Mouse (Mus musculus) G1E (cell line): ENCODE data around the gene Usp13. TPM values are rescaled to one million over a fixed set of nuclear protein-coding genes. Genes with fewer than 3 reads are reported as not detected.

Experiments used
- ATAC-seq: 2 replicates; pipeline ENCODE4 v1.8.0; 2016; ENCODE audit warnings: mild to moderate bottlenecking; ENCODE audit not compliant: insufficient number of reproducible peaks, poor library complexity, low FRiP score, severe bottlenecking; ENCODE audit errors: extremely low read depth
- DNase-seq: peaks from one replicate; pipeline ENCODE4 v3.0.0; 2012; ENCODE audit warnings: low spot score
- H3K27me3 ChIP-seq: 2 replicates; pipeline ENCODE4 v1.6.1; 2012; ENCODE audit warnings: mild to moderate bottlenecking, low read length, inconsistent platforms; ENCODE audit not compliant: insufficient read depth
- H3K36me3 ChIP-seq: replicated peaks from 2 replicates; pipeline ENCODE3; 2012; ENCODE audit warnings: mild to moderate bottlenecking, inconsistent platforms
- H3K4me1 ChIP-seq: 2 replicates; pipeline ENCODE4 v1.6.1; 2012; ENCODE audit warnings: low read depth, low read length, inconsistent platforms, mixed read lengths; ENCODE audit not compliant: insufficient read depth
- H3K4me3 ChIP-seq: 2 replicates; pipeline ENCODE4 v1.5.1; 2012; ENCODE audit warnings: low read depth, mild to moderate bottlenecking, inconsistent platforms, low read length, moderate library complexity, mixed read lengths
- H3K9me3 ChIP-seq: replicated peaks from 2 replicates; pipeline ENCODE4 v1.6.1; 2012; ENCODE audit warnings: inconsistent platforms
- CTCF ChIP-seq: IDR thresholded peaks from 2 replicates; pipeline ENCODE4 v1.5.1; 2012; ENCODE audit warnings: low read depth, low read length, inconsistent platforms, mixed read lengths
- GATA1 ChIP-seq: IDR thresholded peaks from 2 replicates; pipeline ENCODE4 v1.6.1; 2012; ENCODE audit warnings: borderline replicate concordance, low read length, inconsistent platforms, mixed read lengths
- GATA2 ChIP-seq: IDR thresholded peaks from 2 replicates; pipeline ENCODE4 v1.6.1; 2012; ENCODE audit warnings: low read depth, low read length, inconsistent platforms, borderline replicate concordance
- POLR2AphosphoS5 ChIP-seq: IDR thresholded peaks from 2 replicates; pipeline ENCODE4 v1.6.1; 2012; ENCODE audit warnings: low read depth, low read length, inconsistent platforms; ENCODE audit not compliant: insufficient replicate concordance
- TAL1 ChIP-seq: conservative IDR thresholded peaks from 2 replicates; pipeline ENCODE4 v1.6.1; 2012; ENCODE audit warnings: low read depth, low read length, inconsistent platforms, mixed read lengths
- polyA plus RNA-seq: library from polyadenylated mRNA; stranded (reverse); fragments of >175 nt; gene quantifications from 2 replicates; pipeline ENCODE4 v1.2.3, GENCODE M21; 2012
- total RNA-seq, 2 experiments: library from RNA; stranded (forward) in 1 of 2; stranded (reverse) in 1 of 2; fragments of 200-1000 nt in 1 of 2; fragments of >200 nt in 1 of 2; fragmentation: Nextera tagmentation in 1 of 2; gene quantifications; 2 replicates each; pipeline ENCODE4 v1.2.3; 2014 to 2017

Gene Usp13
- total RNA-seq (2014; fragmentation: Nextera tagmentation) (not detected in 2 replicates), total RNA-seq (2017) (0.05 and 0.12 TPM in 2 replicates), polyA plus RNA-seq (0.01 TPM in 1 of 2 replicates, not detected in the other)

- no peak within 1 kb of the TSS for H3K4me3 ChIP-seq
- ATAC-seq = no peak
- no peak for TF ChIP-seq TAL1
- H3K27me3 ChIP-seq = peaks cover 7% of the 10 kb centered on the region; the same call in 1 of the 2 replicates
- DNase-seq = no peak
- 0 out of 2 replicates have a peak, but pooled peaks cover 2% of the 10 kb centered on the region for H3K9me3 ChIP-seq
- H3K36me3 ChIP-seq = no peaks in the 10 kb centered on the region
- no peaks in the 10 kb centered on the region for H3K4me1 ChIP-seq
Observed at GRCm38 (mm10) chr3:32817357-32818326, at the start of gene Usp13. Usp13 (plus strand) TSS chr3:32817546.

- no peak for TF ChIP-seq GATA2
- no peak for TF ChIP-seq TAL1
- TF ChIP-seq GATA1 = no peak
- no peak for TF ChIP-seq POLR2AphosphoS5
- TF ChIP-seq CTCF = no peak
- DNase-seq (no peak), ATAC-seq (no peak)
- Histone ChIP-seq H3K36me3 (no peaks in the 10 kb centered on the region), H3K4me3 (no peak overlapping the region), H3K9me3 (no peaks in the 10 kb centered on the region), H3K4me1 (no peaks in the 10 kb centered on the region), H3K27me3 (peaks cover 3% of the 10 kb centered on the region; the same call in 1 of the 2 replicates)
Observed at GRCm38 (mm10) chr3:32770781-32771180, 46.6 kb upstream of the Usp13 start.

DNA sequence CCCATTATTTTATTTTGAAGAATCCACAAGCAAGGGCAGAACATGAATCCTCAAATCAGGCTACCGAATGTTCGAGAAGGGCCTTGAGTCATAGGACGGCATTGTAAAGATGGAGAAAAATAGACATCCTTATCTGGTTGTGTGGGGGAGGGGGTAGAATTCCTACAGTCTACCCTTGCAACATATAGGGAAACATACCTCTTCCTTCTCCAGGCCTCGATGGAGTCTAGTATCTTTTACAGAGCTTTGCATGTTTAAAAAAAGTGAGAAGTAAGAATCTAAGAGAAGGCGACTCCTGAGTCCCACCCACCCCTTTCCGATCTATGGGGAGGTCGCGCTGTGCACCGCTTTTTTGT, 367 bp upstream of the Usp13 start:
- Histone ChIP-seq H3K4me3 (no peak overlapping the region), H3K27me3 (peaks cover 7% of the 10 kb centered on the region; the same call in 1 of the 2 replicates), H3K9me3 (0 out of 2 replicates have a peak, but pooled peaks cover 2% of the 10 kb centered on the region), H3K4me1 (no peaks in the 10 kb centered on the region), H3K36me3 (no peaks in the 10 kb centered on the region)
- DNase-seq = no peak
- no peak for ATAC-seq
- no peak for TF ChIP-seq GATA1
- TF ChIP-seq TAL1 = no peak
- TF ChIP-seq POLR2AphosphoS5 = no peak
- TF ChIP-seq CTCF = no peak
- no peak for TF ChIP-seq GATA2

GRCm38 (mm10) chr3:32818327-32818900, 1.1 kb downstream of the Usp13 start:
- Histone ChIP-seq H3K9me3 (0 out of 2 replicates have a peak, but pooled peaks cover 2% of the 10 kb centered on the region), H3K27me3 (peaks cover 7% of the 10 kb centered on the region; the same call in 1 of the 2 replicates), H3K36me3 (no peaks in the 10 kb centered on the region), H3K4me1 (no peaks in the 10 kb centered on the region), H3K4me3 (no peak overlapping the region)
- DNase-seq (no peak), ATAC-seq (no peak)
- no peak for TF ChIP-seq GATA2
- TF ChIP-seq POLR2AphosphoS5 = no peak
- no peak for TF ChIP-seq GATA1
- TF ChIP-seq TAL1 = no peak
- TF ChIP-seq CTCF = no peak

- ATAC-seq = no peak
- H3K4me3 ChIP-seq = no peak overlapping the region
- H3K27me3 ChIP-seq = peaks cover 4% of the 10 kb centered on the region; the same call in 1 of the 2 replicates
- no peak for DNase-seq
- H3K9me3 ChIP-seq = 0 out of 2 replicates have a peak, but pooled peaks cover 2% of the 10 kb centered on the region
- TF ChIP-seq GATA1 (no peak), TAL1 (no peak), GATA2 (no peak), CTCF (no peak), POLR2AphosphoS5 (no peak)
- H3K36me3 ChIP-seq = no peaks in the 10 kb centered on the region
- no peaks in the 10 kb centered on the region for H3K4me1 ChIP-seq
Observed at GRCm38 (mm10) chr3:32822620-32823019, 5.3 kb downstream of the Usp13 start.

- no peak for TF ChIP-seq GATA2
- TF ChIP-seq CTCF = no peak
- TF ChIP-seq TAL1 = no peak
- TF ChIP-seq POLR2AphosphoS5 = no peak
- Histone ChIP-seq H3K4me1 (no peaks in the 10 kb centered on the region), H3K9me3 (no peaks in the 10 kb centered on the region), H3K27me3 (no peaks in the 10 kb centered on the region), H3K4me3 (no peak overlapping the region), H3K36me3 (no peaks in the 10 kb centered on the region)
- ATAC-seq (no peak), DNase-seq (no peak)
Observed at GRCm38 (mm10) chr3:32824923-32825322, 7.6 kb downstream of the Usp13 start.
